In genomic region chr10:95630166-95630565, GRCm38 (mm10) we compare ENCODE assay signal across 16 mouse cellular contexts. TPM values are rescaled to one million over a fixed set of nuclear protein-coding genes. Genes with fewer than 3 reads are reported as not detected.
"Had no signal": no experiment of that assay in that cellular context is flagged by ENCODE, and none has a peak within 500 bp of the region (broad histone marks: within the 10 kb centered on the region; RNA-seq: fewer than 3 reads in every experiment).

No protein-coding gene starts in this region.

RNA-seq across cellular contexts. Expression of gene Anapc15-ps, which starts 43.1 kb away (rescaled TPM):
- polyA plus RNA-seq: kidney, postnatal 0 days; large intestine, adult 2 months; limb, embryonic 11.5 days; limb, embryonic 14.5 days; liver, adult 2 months; liver, postnatal 0 days; lung, embryonic 14.5 days; lung, postnatal 0 days; midbrain, embryonic 13.5 days; midbrain, embryonic 16.5 days; neural tube, embryonic 11.5 days; neural tube, embryonic 14.5 days; small intestine, adult 2 months; spleen, adult 2 months; stomach, embryonic 16.5 days; testis, adult 2 months had no signal
